Mouse (Mus musculus): ENCODE results near the gene Ampd3. TPM values are rescaled to one million over a fixed set of nuclear protein-coding genes. Genes with fewer than 3 reads are reported as not detected.

Gene Ampd3
- polyA plus RNA-seq, 1 experiment from 2014 or later: 8.0 TPM

Small RNA genes within 50 kb of the gene (microRNA-seq; reads per million reads assigned to microRNA genes)
- not detected for gene Gm47282

Other genes with a start within 250 kb of the Ampd3 start
- 30.8 TPM in 2 replicates for gene Sbf2, start 153.3 kb upstream of the Ampd3 start, polyA plus RNA-seq (2015; fragmentation: Nextera tagmentation; extraction: Ambion mirVana)
- 18.4 and 20.5 TPM in 2 replicates for gene Adm, start 140.5 kb upstream of the Ampd3 start, polyA plus RNA-seq (2015; fragmentation: Nextera tagmentation; extraction: Ambion mirVana)
- gene Rnf141, start 76.3 kb downstream of the Ampd3 start, polyA plus RNA-seq (2015; fragmentation: Nextera tagmentation; extraction: Ambion mirVana): 30.0 and 31.0 TPM in 2 replicates
- gene Lyve1, start 95.0 kb downstream of the Ampd3 start, polyA plus RNA-seq (2015; fragmentation: Nextera tagmentation; extraction: Ambion mirVana): 11.9 and 13.2 TPM in 2 replicates
- gene Mrvi1, start 214.3 kb downstream of the Ampd3 start, polyA plus RNA-seq (2015; fragmentation: Nextera tagmentation; extraction: Ambion mirVana): 3.7 and 5.1 TPM in 2 replicates

Data from heart, embryonic 15.5 days (tissue).